Mouse (Mus musculus) heart, embryonic 14.5 days (tissue): ENCODE measurements around the gene Nisch. TPM values are rescaled to one million over a fixed set of nuclear protein-coding genes. Genes with fewer than 3 reads are reported as not detected.

Experiments
- ATAC-seq: fragments of 200-750 bp; cut with Nextera tagmentation; 2 replicates; pipeline ENCODE4 v1.8.0; 2017; ENCODE audit warnings: low read depth, moderate TSS enrichment; ENCODE audit not compliant: insufficient number of reproducible peaks, insufficient read depth, low FRiP score
- H3K27ac ChIP-seq, 2 experiments: fragments of 200-500 bp in 1 of 2; fragments of 300-500 bp in 1 of 2; sonication (generic) in 1 of 2; replicated peaks in 1 of 2; 2 replicates each; pipeline ENCODE4 v1.5.1; 2012 to 2014; ENCODE audit warnings: low read depth in 2 of 2, low read length in 2 of 2, control low read depth in 1 of 2, mild to moderate bottlenecking in 1 of 2, mixed read lengths in 1 of 2; ENCODE audit not compliant: control insufficient read depth in 1 of 2, insufficient read depth in 1 of 2
- H3K27me3 ChIP-seq: fragments of 300-500 bp; sonication (generic); 2 replicates; pipeline ENCODE4 v1.6.1; 2014; ENCODE audit warnings: mild to moderate bottlenecking, low read length, control low read depth; ENCODE audit not compliant: control insufficient read depth, insufficient read depth
- H3K36me3 ChIP-seq: fragments of 300-500 bp; sonication (generic); 2 replicates; pipeline ENCODE4 v1.6.1; 2014; ENCODE audit warnings: mild to moderate bottlenecking, control low read depth, low read length, mixed read lengths; ENCODE audit not compliant: control insufficient read depth, insufficient read depth
- H3K4me1 ChIP-seq, 2 experiments: fragments of 200-500 bp in 1 of 2; fragments of 300-500 bp in 1 of 2; sonication (generic) in 1 of 2; 2 replicates each; pipeline ENCODE4 v1.6.1; 2012 to 2014; ENCODE audit warnings: low read length in 2 of 2, control low read depth in 1 of 2, mixed read lengths in 1 of 2; ENCODE audit not compliant: control insufficient read depth in 2 of 2, insufficient read depth in 2 of 2
- H3K4me2 ChIP-seq: fragments of 300-500 bp; sonication (generic); 2 replicates; pipeline ENCODE4 v1.6.1; 2014; ENCODE audit warnings: mild to moderate bottlenecking, low read length
- H3K4me3 ChIP-seq, 2 experiments: fragments of 200-500 bp in 1 of 2; fragments of 300-500 bp in 1 of 2; sonication (generic) in 1 of 2; 2 replicates each; pipeline ENCODE4 v1.5.1; 2012 to 2014; ENCODE audit warnings: low read length in 2 of 2, mild to moderate bottlenecking in 2 of 2, control low read depth in 1 of 2, low read depth in 1 of 2, moderate library complexity in 1 of 2; ENCODE audit not compliant: control insufficient read depth in 1 of 2, insufficient read depth in 1 of 2
- H3K9ac ChIP-seq: fragments of 300-500 bp; sonication (generic); 2 replicates; pipeline ENCODE4 v1.6.1; 2014; ENCODE audit warnings: mild to moderate bottlenecking, low read length
- H3K9me3 ChIP-seq: fragments of 300-500 bp; sonication (generic); 2 replicates; pipeline ENCODE4 v1.6.1; 2016; ENCODE audit warnings: low read length, control low read depth; ENCODE audit not compliant: control insufficient read depth
- WGBS: fragments of 180-500 bp; shearing (Covaris S2); extraction: QIAGEN DNeasy Blood & Tissue Kit; methylation state at CpG from one replicate; pipeline ENCODE4 v1.1.7; 2014; 5-methylcytosine and 5-hydroxymethylcytosine counted together
- polyA plus RNA-seq: library from polyadenylated mRNA; unstranded; fragments of >200 nt; fragmentation: Nextera tagmentation; extraction: Ambion mirVana; gene quantifications from 2 replicates; pipeline ENCODE4 v1.2.1, GENCODE M21; 2014

Gene Nisch
- polyA plus RNA-seq, 1 experiment from 2014 or later, result 308 TPM

DNA sequence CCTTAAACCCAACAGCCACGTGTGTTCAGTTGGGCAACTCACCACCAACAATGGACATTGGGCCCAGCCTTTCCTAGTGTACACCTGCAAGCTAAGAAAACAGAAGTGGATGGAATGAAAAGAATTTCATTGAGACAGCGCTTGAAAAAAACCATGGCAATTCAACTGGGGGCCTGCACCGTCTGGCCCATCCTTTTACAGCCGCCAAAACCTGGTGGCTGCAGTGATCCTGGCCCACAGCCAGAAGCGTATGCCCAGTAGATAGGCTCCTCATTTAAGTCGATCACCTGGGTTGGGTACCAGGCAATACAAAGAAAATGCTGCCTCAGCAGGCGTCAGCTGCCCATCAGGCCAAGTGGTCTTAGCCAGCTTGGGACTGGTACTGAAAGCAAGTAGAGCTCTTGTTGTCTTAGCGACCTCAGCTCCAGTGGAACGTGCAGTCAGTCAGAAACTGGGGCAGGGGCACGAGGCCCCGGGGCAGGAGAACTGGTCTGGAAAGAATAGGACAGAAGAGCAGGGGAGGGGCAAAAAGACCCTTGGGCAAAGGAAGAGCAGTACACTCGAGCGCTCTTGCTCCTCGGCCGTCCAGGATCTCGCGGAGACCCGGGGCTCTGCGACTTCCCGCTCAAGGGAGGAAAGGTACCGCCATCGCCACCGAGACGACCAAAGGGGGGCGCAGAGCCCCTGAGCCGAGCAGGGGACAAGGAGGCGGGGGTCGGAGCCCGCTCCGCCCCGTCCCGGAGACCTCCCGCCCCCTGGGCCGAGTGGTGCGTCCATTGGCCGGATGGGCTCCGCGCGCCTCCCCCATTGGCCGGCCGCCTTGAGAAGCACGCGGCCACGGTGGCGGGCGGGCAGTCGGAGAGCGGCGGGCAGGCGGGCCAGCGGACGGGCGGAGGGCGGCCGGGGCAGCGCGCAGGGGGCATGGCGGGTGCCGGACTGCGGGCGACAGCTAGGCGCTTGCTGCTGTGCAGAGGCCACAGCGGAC, 86.2 kb downstream of the Nisch start, which contains the start of gene Nt5dc2:
Gene Nt5dc2 (plus strand): TSS at position 818 of the 985 bp plus-strand sequence.
- Histone ChIP-seq H3K4me1 (peaks cover 27 to 39% of the 10 kb centered on the region in 2 experiments), H3K4me2 (peak within 1 kb of the TSS; percentile 84), H3K9me3 (no peaks in the 10 kb centered on the region), H3K27ac (peak within 1 kb of the TSS; percentile 83 to 84), H3K27me3 (no peaks in the 10 kb centered on the region), H3K4me3 (peak within 1 kb of the TSS; percentile 74 to 88), H3K9ac (peak within 1 kb of the TSS; percentile 93), H3K36me3 (peaks cover 13% of the 10 kb centered on the region)
- peak; percentile 80 for ATAC-seq
- WGBS, result 3% methylated on average over 57 of the region's 63 CpGs

- peak overlapping the region; percentile 47 for H3K9ac ChIP-seq
- H3K27ac ChIP-seq, result peak overlapping the region; percentile 83 to 84
- WGBS, result 67% methylated on average over 15 of the region's 15 CpGs
- H3K36me3 ChIP-seq, result peaks cover 9% of the 10 kb centered on the region
- peak overlapping the region; percentile 88 for H3K4me2 ChIP-seq
- peaks cover 30 to 49% of the 10 kb centered on the region in 2 experiments for H3K4me1 ChIP-seq
- no peaks in the 10 kb centered on the region for H3K27me3 ChIP-seq
- no peak for ATAC-seq
- H3K4me3 ChIP-seq, result peak overlapping the region; percentile 21 to 69; a peak in 3 of 4 replicates
- H3K9me3 ChIP-seq, result no peaks in the 10 kb centered on the region
Measured at GRCm38 (mm10) chr14:31129326-31130235, 87.2 kb downstream of the Nisch start.

DNA sequence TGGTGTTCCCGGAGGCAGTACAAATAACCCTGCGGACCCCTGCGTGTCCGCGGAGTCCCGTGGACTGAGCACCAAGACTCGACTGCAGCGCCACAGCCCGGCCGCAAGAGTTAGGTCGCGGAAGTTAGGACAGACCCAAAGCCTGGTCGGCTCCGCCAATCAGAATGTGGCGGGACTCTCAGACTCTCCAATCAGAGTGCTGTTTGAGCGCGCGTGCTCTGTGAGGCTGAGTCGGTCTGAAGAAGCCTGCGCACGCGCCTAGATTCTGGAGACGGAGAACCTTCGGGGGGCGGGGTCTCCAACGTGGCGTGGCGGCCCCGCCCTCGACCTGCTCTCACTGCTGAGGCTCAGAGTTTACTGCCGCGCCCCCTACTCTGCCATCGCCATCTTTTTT, 87.9 kb downstream of the Nisch start, which contains the start of gene Smim4:
Gene Smim4 (minus strand): TSS at position 131 of the 394 bp plus-strand sequence.
- Histone ChIP-seq H3K4me2 (peak within 1 kb of the TSS; percentile 88), H3K4me1 (peaks cover 30 to 49% of the 10 kb centered on the region in 2 experiments), H3K36me3 (peaks cover 14% of the 10 kb centered on the region), H3K9me3 (no peaks in the 10 kb centered on the region), H3K27ac (peak within 1 kb of the TSS; percentile 89 to 96), H3K27me3 (no peaks in the 10 kb centered on the region), H3K4me3 (peak within 1 kb of the TSS; percentile 69 to 89), H3K9ac (peak within 1 kb of the TSS; percentile 86)
- WGBS, result under 1% methylated on average over 33 of the region's 33 CpGs
- peak; percentile 92 for ATAC-seq

DNA sequence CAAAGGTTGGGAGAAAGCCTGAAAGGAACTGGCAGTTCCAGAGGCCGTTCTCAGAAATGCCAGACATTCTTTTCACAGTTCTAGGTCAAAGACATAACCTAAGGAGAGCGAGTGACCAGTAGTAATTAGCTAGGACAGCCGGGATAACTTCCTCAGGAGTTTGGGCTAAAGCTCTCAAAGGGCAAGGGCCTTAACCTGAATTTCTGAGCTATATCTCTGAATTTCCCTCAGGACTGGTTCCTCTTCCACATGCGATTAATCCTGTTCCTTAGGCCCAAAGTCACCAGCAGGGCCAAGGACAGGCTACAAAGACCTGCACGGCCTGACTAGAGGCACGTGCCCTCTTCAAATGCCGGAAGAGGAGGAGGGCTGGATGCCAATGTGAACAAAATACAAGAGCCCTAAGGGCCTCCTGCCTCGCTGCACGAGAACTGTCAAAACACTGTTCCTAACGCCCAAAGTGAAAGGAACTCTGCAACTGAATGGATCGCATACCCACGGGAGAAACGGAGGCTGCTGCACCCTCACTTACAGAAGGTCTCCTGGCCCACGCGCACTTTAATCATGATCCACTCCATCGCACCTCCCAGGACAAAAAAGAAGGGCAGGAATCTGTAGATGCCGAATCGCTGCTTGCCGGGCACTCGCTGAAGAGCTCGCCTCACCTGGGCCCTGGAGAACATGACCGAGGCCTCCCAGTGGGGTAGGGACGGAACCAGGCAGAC, 88.5 kb downstream of the Nisch start:
- WGBS, result under 1% methylated on average over 23 of the region's 23 CpGs
- H3K4me1 ChIP-seq, result peaks cover 30 to 48% of the 10 kb centered on the region in 2 experiments
- peak overlapping the region; percentile 86 for H3K9ac ChIP-seq

GRCm38 (mm10) chr14:31126826-31127225, 89.9 kb downstream of the Nisch start:
- Histone ChIP-seq H3K27me3 (no peaks in the 10 kb centered on the region), H3K9me3 (no peaks in the 10 kb centered on the region), H3K9ac (peak overlapping the region; percentile 17; the same call in 1 of the 2 replicates), H3K4me2 (peak overlapping the region; percentile 53; the same call in 1 of the 2 replicates), H3K4me3 (no peak overlapping the region), H3K36me3 (peaks cover 33% of the 10 kb centered on the region), H3K27ac (peak overlapping the region in 1 of 2 experiments; percentile 45; a peak in 1 of 4 replicates), H3K4me1 (peaks cover 20 to 33% of the 10 kb centered on the region in 2 experiments)
- 92% methylated on average over 8 of the region's 8 CpGs for WGBS
- no peak for ATAC-seq

More for the DNA sequence above, 88.5 kb downstream of the Nisch start:
- H3K27me3 ChIP-seq, result no peaks in the 10 kb centered on the region
- peaks cover 19% of the 10 kb centered on the region for H3K36me3 ChIP-seq
- peak overlapping the region; percentile 88 for H3K4me2 ChIP-seq
- peak overlapping the region; percentile 69 to 89 for H3K4me3 ChIP-seq
- peak; percentile 19; the same call in 1 of the 2 replicates for ATAC-seq
- peak overlapping the region; percentile 89 to 96 for H3K27ac ChIP-seq
- no peaks in the 10 kb centered on the region for H3K9me3 ChIP-seq

GRCm38 (mm10) chr14:31125106-31126075, 91.4 kb downstream of the Nisch start:
- no peaks in the 10 kb centered on the region for H3K9me3 ChIP-seq
- peaks cover 18 to 29% of the 10 kb centered on the region in 2 experiments for H3K4me1 ChIP-seq
- H3K27ac ChIP-seq, result peak overlapping the region; percentile 53 to 58
- H3K9ac ChIP-seq, result no peak overlapping the region; the same call in 1 of the 2 replicates
- H3K27me3 ChIP-seq, result no peaks in the 10 kb centered on the region
- no peak overlapping the region for H3K4me3 ChIP-seq
- peaks cover 41% of the 10 kb centered on the region for H3K36me3 ChIP-seq
- H3K4me2 ChIP-seq, result peak overlapping the region; percentile 24; the same call in 1 of the 2 replicates
- WGBS, result 54% methylated on average over 9 of the region's 9 CpGs
- ATAC-seq, result no peak
